Mouse (Mus musculus): ENCODE data around the gene Bnip1.

DNA sequence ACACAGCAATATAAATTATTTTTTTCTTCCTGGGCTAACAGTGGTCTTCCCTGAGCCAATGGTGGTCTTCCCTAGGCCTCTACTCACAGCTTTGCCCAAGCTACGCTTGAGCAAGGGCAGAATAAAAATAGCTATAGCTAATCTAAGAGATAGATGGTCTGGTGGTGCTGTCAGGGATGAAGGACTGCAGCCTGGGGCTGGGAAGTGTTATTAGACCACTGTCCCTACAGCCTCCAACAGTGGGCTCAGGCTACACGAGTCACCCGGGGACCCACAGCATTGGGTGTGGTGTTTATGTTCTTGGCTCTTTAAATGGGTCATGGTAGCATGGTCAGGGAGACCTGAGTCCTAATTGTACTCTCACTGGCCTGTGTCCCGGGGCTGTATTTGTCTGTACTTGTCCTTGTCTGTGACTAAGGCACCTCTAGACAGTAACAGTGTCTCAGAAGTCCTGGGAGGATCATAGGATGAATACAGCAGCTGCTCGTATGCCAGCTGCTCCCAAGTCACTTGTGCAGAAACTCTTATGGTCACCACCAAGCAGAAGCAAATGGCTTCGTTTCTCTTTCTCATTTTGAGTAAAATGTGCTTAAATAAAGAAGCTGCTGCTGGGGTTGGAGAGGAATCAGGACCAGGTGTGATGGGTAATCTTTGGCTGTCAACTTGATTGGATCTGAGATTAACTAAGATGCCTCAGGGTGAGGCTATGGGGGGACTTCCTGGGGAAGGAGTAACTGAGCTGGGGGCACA lies 16.7 kb downstream of the Bnip1 start:
- TF ChIP-seq POLR2A (IDR thresholded peaks at IDR 0.05; ENCODE audit: low read depth, low read length) (no peak), CTCF (IDR thresholded peaks at IDR 0.05; ENCODE audit: extremely low read depth, insufficient read depth, insufficient read length, insufficient replicate concordance) (no peak)

Data from spleen, adult 2 months (tissue).